Mouse (Mus musculus) left cerebral cortex, adult 18-20 months (tissue): Measurements from ENCODE around the gene Ubn1. TPM values are rescaled to one million over a fixed set of nuclear protein-coding genes. Genes with fewer than 3 reads are reported as not detected.

ENCODE experiments used
- total RNA-seq, 2 experiments: library from RNA; stranded (reverse); gene quantifications; 2 replicates each; pipeline ENCODE4 v1.2.3; 2021

Ubn1 gene
- total RNA-seq, 2 experiments from 2014 or later: 42.1 to 43.9 TPM

Other genes starting within 250 kb of the Ubn1 start
- gene 4930562C15Rik, start 214.6 kb upstream of the Ubn1 start, total RNA-seq: not detected
- 10 to 100 TPM; 86.5 to 95.6 TPM for gene Ubald1, start 169.7 kb upstream of the Ubn1 start, total RNA-seq
- 100 to 1,000 TPM; 213 to 223 TPM for gene Mgrn1, start 163.8 kb upstream of the Ubn1 start, total RNA-seq
- gene Nudt16l1, start 111.3 kb upstream of the Ubn1 start, total RNA-seq: 10 to 100 TPM; 65.9 to 71.0 TPM
- 10 to 100 TPM; 57.7 to 64.0 TPM for gene Anks3, start 85.9 kb upstream of the Ubn1 start, total RNA-seq
- not detected for gene Sept12, start 52.2 kb upstream of the Ubn1 start, total RNA-seq
- not detected for gene Smim22, start 42.8 kb upstream of the Ubn1 start, total RNA-seq
- gene Rogdi, start 36.5 kb upstream of the Ubn1 start, total RNA-seq: 100 to 1,000 TPM; 198 to 216 TPM
- gene Glyr1, start 194 bp upstream of the Ubn1 start, total RNA-seq: 100 to 1,000 TPM; 139 to 149 TPM
- gene Ppl, start 82.4 kb downstream of the Ubn1 start, total RNA-seq: 1 to 10 TPM; 2.1 to 2.6 TPM
- gene Sec14l5, start 97.1 kb downstream of the Ubn1 start, total RNA-seq: 1 to 10 TPM; 5.1 to 6.8 TPM
- gene Nagpa, start 154.0 kb downstream of the Ubn1 start, total RNA-seq: 10 to 100 TPM; 13.2 to 14.6 TPM
- gene AU021092, start 172.2 kb downstream of the Ubn1 start, total RNA-seq: 1 to 10 TPM; 4.5 TPM
- 10 to 100 TPM; 25.6 to 26.8 TPM for gene Alg1, start 183.6 kb downstream of the Ubn1 start, total RNA-seq
- 1 to 10 TPM; 4.2 to 4.3 TPM for gene Eef2kmt, start 205.9 kb downstream of the Ubn1 start, total RNA-seq